Mouse (Mus musculus) MEL (cell line): ENCODE measurements around the gene Gltp. TPM values are rescaled to one million over a fixed set of nuclear protein-coding genes. Genes with fewer than 3 reads are reported as not detected.

Experiments used
- DNase-seq: peaks from one replicate; pipeline ENCODE4 v3.0.0; 2011; ENCODE audit warnings: low read depth, low spot score
- H3K27ac ChIP-seq: 2 replicates; pipeline ENCODE4 v1.5.1; 2012; ENCODE audit warnings: low read depth, mild to moderate bottlenecking, control low read depth, low read length, moderate library complexity; ENCODE audit not compliant: control insufficient read depth
- H3K27me3 ChIP-seq, 2 experiments: fragments of 150-350 bp in 1 of 2; sonication (generic) in 1 of 2; 2 replicates each; pipeline ENCODE4 v1.6.1; 2012; ENCODE audit warnings: low read length in 2 of 2, mild to moderate bottlenecking in 2 of 2, improper control_type of control experiment in 1 of 2, moderate library complexity in 1 of 2; ENCODE audit not compliant: insufficient read depth in 2 of 2, control insufficient read depth in 1 of 2
- H3K36me3 ChIP-seq, 2 experiments: 2 replicates each; pipeline ENCODE4 v1.6.1; 2012 to 2014; ENCODE audit warnings: low read length in 2 of 2, improper control_type of control experiment in 1 of 2, inconsistent platforms in 1 of 2, mild to moderate bottlenecking in 1 of 2; ENCODE audit not compliant: insufficient read depth in 2 of 2, control insufficient read depth in 1 of 2
- H3K4me1 ChIP-seq, 2 experiments: fragments of 150-350 bp in 1 of 2; sonication (generic) in 1 of 2; 2 replicates each; pipeline ENCODE4 v1.6.1; 2012; ENCODE audit warnings: low read length in 2 of 2, improper control_type of control experiment in 1 of 2, mild to moderate bottlenecking in 1 of 2; ENCODE audit not compliant: insufficient read depth in 2 of 2, control insufficient read depth in 1 of 2
- H3K4me3 ChIP-seq, 2 experiments: fragments of 150-350 bp in 1 of 2; sonication (generic) in 1 of 2; 2 replicates each; pipeline ENCODE4 v1.5.1; 2012; ENCODE audit warnings: low read depth in 2 of 2, low read length in 2 of 2, mild to moderate bottlenecking in 2 of 2, moderate library complexity in 2 of 2, control low read depth in 1 of 2, improper control_type of control experiment in 1 of 2; ENCODE audit not compliant: control insufficient read depth in 1 of 2, insufficient read depth in 1 of 2
- H3K79me2 ChIP-seq: 2 replicates; pipeline ENCODE4 v1.6.1; 2012; ENCODE audit warnings: mild to moderate bottlenecking, low read length, moderate library complexity; ENCODE audit not compliant: control insufficient read depth, poor library complexity, insufficient read depth
- H3K9ac ChIP-seq: 2 replicates; pipeline ENCODE4 v1.6.1; 2012; ENCODE audit warnings: low read depth, mild to moderate bottlenecking, control low read depth, low read length, moderate library complexity; ENCODE audit not compliant: control insufficient read depth, poor library complexity, severe bottlenecking
- H3K9me3 ChIP-seq: fragments of 150-350 bp; sonication (generic); replicated peaks from 2 replicates; pipeline ENCODE4 v1.6.1; 2012; ENCODE audit warnings: mild to moderate bottlenecking, low read length, improper control_type of control experiment, moderate library complexity; ENCODE audit not compliant: insufficient read depth
- CTCF ChIP-seq, 3 experiments: IDR thresholded peaks in 2 of 3; conservative IDR thresholded peaks in 1 of 3; 2 replicates each; pipeline ENCODE4 v1.5.1; 2011 to 2012; ENCODE audit warnings: low read length in 3 of 3, low read depth in 2 of 3, mild to moderate bottlenecking in 2 of 3, improper control_type of control experiment in 1 of 3, inconsistent platforms in 1 of 3, mixed read lengths in 1 of 3, moderate library complexity in 1 of 3; ENCODE audit not compliant: control insufficient read depth in 1 of 3, insufficient read depth in 1 of 3, poor library complexity in 1 of 3, severe bottlenecking in 1 of 3
- EP300 ChIP-seq, 2 experiments: IDR thresholded peaks; 2 replicates each; pipeline ENCODE4 v1.6.1; 2011; ENCODE audit warnings: improper control_type of control experiment in 2 of 2, low read length in 2 of 2, low read depth in 1 of 2, mild to moderate bottlenecking in 1 of 2
- ETS1 ChIP-seq: IDR thresholded peaks from 2 replicates; pipeline ENCODE4 v1.6.1; 2012; ENCODE audit warnings: low read depth, mild to moderate bottlenecking, inconsistent platforms, low read length, improper control_type of control experiment, moderate library complexity
- MAFK ChIP-seq: IDR thresholded peaks from 2 replicates; pipeline ENCODE4 v1.6.1; 2011; ENCODE audit warnings: low read depth, mild to moderate bottlenecking, low read length, improper control_type of control experiment, borderline replicate concordance
- MAZ ChIP-seq: IDR thresholded peaks from 2 replicates; pipeline ENCODE4 v1.6.1; 2012; ENCODE audit warnings: low read depth, mild to moderate bottlenecking, inconsistent platforms, low read length, improper control_type of control experiment
- MEF2A ChIP-seq: IDR thresholded peaks from 2 replicates; pipeline ENCODE4 v1.6.1; 2014; ENCODE audit warnings: low read depth, mild to moderate bottlenecking, inconsistent platforms, low read length, improper control_type of control experiment; ENCODE audit not compliant: poor library complexity, insufficient replicate concordance, severe bottlenecking; ENCODE audit errors: extremely low read depth
- NELFE ChIP-seq: IDR thresholded peaks from 2 replicates; pipeline ENCODE4 v1.6.1; 2011; ENCODE audit warnings: low read depth, low read length, improper control_type of control experiment
- SMC3 ChIP-seq: IDR thresholded peaks from 2 replicates; pipeline ENCODE4 v1.6.1; 2011; ENCODE audit warnings: low read depth, low read length, improper control_type of control experiment
- TBP ChIP-seq: IDR thresholded peaks from 2 replicates; pipeline ENCODE4 v1.8.0; 2011; ENCODE audit warnings: low read depth, low read length, improper control_type of control experiment
- USF2 ChIP-seq, 2 experiments: IDR thresholded peaks; 2 replicates each; pipeline ENCODE4 v1.6.1; 2011 to 2012; ENCODE audit warnings: improper control_type of control experiment in 2 of 2, low read length in 2 of 2, borderline replicate concordance in 1 of 2, inconsistent platforms in 1 of 2, low read depth in 1 of 2, mild to moderate bottlenecking in 1 of 2; ENCODE audit not compliant: insufficient read depth in 1 of 2
- ZC3H11A ChIP-seq: IDR thresholded peaks from 2 replicates; pipeline ENCODE4 v1.6.1; 2012; ENCODE audit warnings: low read depth, mild to moderate bottlenecking, inconsistent platforms, low read length, improper control_type of control experiment
- ZKSCAN1 ChIP-seq: IDR thresholded peaks from 2 replicates; pipeline ENCODE4 v1.6.1; 2012; ENCODE audit warnings: low read depth, mild to moderate bottlenecking, inconsistent platforms, low read length, improper control_type of control experiment, moderate library complexity
- polyA plus RNA-seq, 2 experiments: library from polyadenylated mRNA; stranded (reverse) in 1 of 2; unstranded in 1 of 2; fragments of >175 nt in 1 of 2; fragments of >200 nt in 1 of 2; gene quantifications; 2 replicates each; pipeline versions ENCODE4 v1.2.1 to v1.2.4; 2012; ENCODE audit warnings: low replicate concordance in 2 of 2, low read depth in 1 of 2; ENCODE audit not compliant: insufficient read length in 2 of 2, insufficient read depth in 1 of 2, missing spikeins in 1 of 2
- total RNA-seq: library from RNA; depleted of rRNA; stranded (reverse); fragments of 300-350 nt; gene quantifications from 2 replicates; pipeline ENCODE4 v1.2.3, GENCODE M21; 2012

The Gltp gene
- total and polyA plus RNA-seq, 3 experiments = 18.8 to 211 (median 67.2) TPM

DNA sequence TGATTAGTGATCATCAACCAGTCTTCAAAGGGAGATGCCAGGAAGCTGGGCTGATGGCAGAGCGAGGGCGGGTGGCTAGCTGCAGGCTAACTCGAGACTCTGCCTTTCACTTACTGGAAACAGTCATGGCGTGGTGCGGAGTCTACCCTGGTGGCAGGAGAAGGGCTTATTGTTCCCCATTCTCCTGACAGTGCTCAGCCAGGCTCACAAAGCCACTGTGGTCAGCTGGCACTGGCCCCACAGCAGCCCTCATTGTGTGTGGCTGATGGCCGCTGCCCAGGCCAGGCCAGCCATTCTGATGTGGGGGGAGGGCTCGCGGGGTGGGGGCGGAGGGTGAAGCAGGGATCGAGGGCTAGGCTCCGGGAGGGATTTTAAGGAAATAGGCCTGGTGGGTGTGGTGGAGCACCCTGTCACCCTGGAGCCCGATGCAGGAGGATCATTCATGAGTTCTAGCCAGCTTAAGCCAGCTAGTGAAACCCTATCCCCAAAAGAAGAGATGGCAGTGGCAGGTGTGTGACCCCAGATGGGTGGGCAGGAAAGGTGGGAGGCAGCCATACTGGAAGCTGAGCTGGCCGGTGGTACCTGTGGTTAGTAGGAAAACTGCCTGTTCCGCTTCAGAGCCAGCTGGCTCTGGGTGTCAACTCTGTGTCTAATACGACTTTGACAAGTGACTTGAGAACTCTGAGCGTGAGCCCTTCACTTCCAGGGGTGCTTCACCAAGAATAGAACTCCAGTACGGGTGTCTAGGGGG is 10.8 kb downstream of the Gltp start:
- H3K9ac ChIP-seq = no peak overlapping the region
- no peak overlapping the region for H3K4me3 ChIP-seq
- H3K9me3 ChIP-seq = no peaks in the 10 kb centered on the region
- H3K79me2 ChIP-seq = no peaks in the 10 kb centered on the region
- peaks cover 0 to 2% of the 10 kb centered on the region in 2 experiments; a peak in 1 of 4 replicates for H3K36me3 ChIP-seq
- H3K4me1 ChIP-seq = no peaks in the 10 kb centered on the region
- H3K27me3 ChIP-seq = no peaks in the 10 kb centered on the region
- DNase-seq = no peak
- H3K27ac ChIP-seq = no peak overlapping the region
- TF ChIP-seq NELFE (no peak), ZKSCAN1 (no peak), ETS1 (no peak), TBP (no peak)

DNA sequence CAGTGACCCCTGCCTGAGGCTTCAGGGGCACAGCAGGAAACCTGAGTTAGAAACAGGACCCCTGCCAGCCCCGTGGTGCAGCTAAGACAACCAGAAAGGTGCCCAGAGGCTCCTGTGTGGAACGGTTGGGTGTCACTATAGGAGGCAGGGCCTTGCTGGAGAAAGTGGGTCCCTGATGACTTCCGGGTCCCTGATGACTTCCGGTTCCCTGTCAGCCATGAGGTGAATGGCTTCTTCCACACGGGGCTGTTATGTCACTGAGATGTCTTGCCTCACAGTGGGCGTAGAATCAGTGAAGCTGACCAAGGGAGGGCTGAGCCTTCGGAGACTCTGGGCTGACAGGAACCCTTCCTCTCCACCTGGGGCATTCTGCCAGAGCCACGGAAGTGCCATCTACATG is 16.2 kb downstream of the Gltp start:
- no peak for TF ChIP-seq MAFK
- no peak for TF ChIP-seq MAZ
- no peak for TF ChIP-seq EP300 (IDR thresholded peaks at IDR 0.05; ENCODE audit: low read depth in 1 of 2, low read length in 2 of 2)
- DNase-seq = no peak
- H3K9ac ChIP-seq = no peak overlapping the region
- no peak overlapping the region for H3K27ac ChIP-seq
- no peak overlapping the region for H3K4me3 ChIP-seq
- no peaks in the 10 kb centered on the region for H3K79me2 ChIP-seq
- H3K9me3 ChIP-seq = no peaks in the 10 kb centered on the region
- no peaks in the 10 kb centered on the region for H3K4me1 ChIP-seq
- H3K36me3 ChIP-seq = peaks cover 0 to 2% of the 10 kb centered on the region in 2 experiments; a peak in 1 of 4 replicates
- no peaks in the 10 kb centered on the region for H3K27me3 ChIP-seq

DNA sequence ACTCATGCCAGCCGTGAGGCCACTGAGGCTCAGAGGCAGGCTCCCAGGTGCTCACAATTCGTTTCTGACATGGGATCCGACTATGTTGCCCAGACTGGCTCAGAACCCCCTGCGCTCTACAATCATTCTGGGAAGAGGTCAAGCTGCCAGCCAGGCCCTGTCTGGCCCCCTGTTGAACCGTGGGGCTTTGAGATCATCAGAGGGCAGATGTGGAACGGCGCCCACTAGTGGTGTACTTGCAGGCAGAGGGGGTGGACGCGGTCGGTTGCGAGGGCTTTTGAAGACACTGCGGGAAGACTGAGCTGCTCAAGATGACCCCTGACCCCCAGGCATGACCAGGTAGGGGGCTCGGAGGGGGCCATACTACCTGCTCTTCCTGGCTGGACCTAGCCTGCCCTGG is 17.7 kb downstream of the Gltp start:
- no peak for TF ChIP-seq NELFE
- TF ChIP-seq SMC3 = no peak
- no peak for TF ChIP-seq MEF2A
- TF ChIP-seq ZC3H11A = no peak
- peak; percentile 21 to 51 (median 29); a peak in 5 of 6 replicates for TF ChIP-seq CTCF (IDR thresholded peaks at IDR 0.05 in 2 of 3, conservative IDR thresholded peaks at IDR 0.05 in 1 of 3; ENCODE audit: control insufficient read depth in 1 of 3, insufficient read depth in 1 of 3, low read depth in 2 of 3, low read length in 3 of 3, poor library complexity in 1 of 3, severe bottlenecking in 1 of 3)
- no peak for TF ChIP-seq ETS1
- TF ChIP-seq USF2 (IDR thresholded peaks at IDR 0.05; ENCODE audit: borderline replicate concordance in 1 of 2, insufficient read depth in 1 of 2, low read depth in 1 of 2, low read length in 2 of 2) = no peak
- H3K9ac ChIP-seq = no peak overlapping the region
- DNase-seq = no peak
- 0 out of 4 replicates have a peak, but pooled peaks cover 0 to 5% of the 10 kb centered on the region in 2 experiments for H3K4me1 ChIP-seq
- no peaks in the 10 kb centered on the region for H3K79me2 ChIP-seq
- H3K9me3 ChIP-seq = no peaks in the 10 kb centered on the region
- no peaks in the 10 kb centered on the region for H3K27me3 ChIP-seq
- H3K27ac ChIP-seq = no peak overlapping the region
- H3K4me3 ChIP-seq = no peak overlapping the region
- H3K36me3 ChIP-seq = peaks cover 0 to 2% of the 10 kb centered on the region in 2 experiments; a peak in 1 of 4 replicates
